Mouse (Mus musculus) heart, postnatal 0 days (tissue): ENCODE data around the gene Itgae.

ENCODE experiments used
- CTCF ChIP-seq: IDR thresholded peaks from 2 replicates; pipeline ENCODE4 v1.5.1; 2016; ENCODE audit warnings: antibody characterized with exemption, control low read depth, low read depth
- EP300 ChIP-seq: IDR thresholded peaks from 2 replicates; pipeline ENCODE4 v1.6.1; 2016; ENCODE audit warnings: antibody characterized with exemption, low read depth

DNA sequence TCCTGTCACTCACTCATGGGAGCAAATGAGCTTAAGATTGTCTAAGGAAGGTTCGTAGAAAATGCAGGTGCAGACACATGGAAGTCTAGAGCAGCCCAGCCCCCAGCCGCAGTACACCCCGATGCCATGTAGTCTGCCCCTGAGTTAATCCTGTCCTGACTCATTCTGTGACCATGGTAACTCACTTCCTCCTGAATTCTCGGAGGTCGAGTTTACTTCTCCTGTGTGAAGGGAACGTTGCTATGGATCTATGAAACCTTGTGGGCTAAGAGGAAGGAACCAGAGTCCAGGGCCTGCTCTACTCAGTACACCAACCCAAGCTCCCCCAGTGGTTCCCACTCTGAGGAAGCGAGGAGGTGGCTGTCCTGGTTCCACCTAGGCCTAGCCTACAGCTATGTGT is 2.5 kb downstream of the Itgae start:
- no peak for TF ChIP-seq CTCF
- TF ChIP-seq EP300 = no peak
